Mouse (Mus musculus): ENCODE data around the gene Emc9. TPM values are rescaled to one million over a fixed set of nuclear protein-coding genes. Genes with fewer than 3 reads are reported as not detected.

Gene Emc9
- polyA plus RNA-seq, 1 experiment = 48.5 TPM

GRCm38 (mm10) chr14:55586149-55586548, 1.0 kb upstream of the Emc9 start:
- 49% methylated on average over 2 of the region's 2 CpGs for WGBS
- Histone ChIP-seq H3K4me3 (replicated peaks; ENCODE audit: control insufficient read depth, low read depth, low read length) (no peak overlapping the region), H3K27ac (ENCODE audit: control insufficient read depth, insufficient read depth, low read depth, low read length, poor library complexity) (peak overlapping the region; percentile 49; the same call in 1 of the 2 replicates), H3K4me1 (ENCODE audit: control insufficient read depth, insufficient read depth, low read length) (no peaks in the 10 kb centered on the region; the same call in 1 of the 2 replicates)
- TF ChIP-seq POLR2A (IDR thresholded peaks at IDR 0.05; ENCODE audit: borderline replicate concordance, control insufficient read depth, low read depth, low read length) (no peak), CTCF (IDR thresholded peaks at IDR 0.05; ENCODE audit: control insufficient read depth, insufficient read depth, low read length) (no peak)

DNA sequence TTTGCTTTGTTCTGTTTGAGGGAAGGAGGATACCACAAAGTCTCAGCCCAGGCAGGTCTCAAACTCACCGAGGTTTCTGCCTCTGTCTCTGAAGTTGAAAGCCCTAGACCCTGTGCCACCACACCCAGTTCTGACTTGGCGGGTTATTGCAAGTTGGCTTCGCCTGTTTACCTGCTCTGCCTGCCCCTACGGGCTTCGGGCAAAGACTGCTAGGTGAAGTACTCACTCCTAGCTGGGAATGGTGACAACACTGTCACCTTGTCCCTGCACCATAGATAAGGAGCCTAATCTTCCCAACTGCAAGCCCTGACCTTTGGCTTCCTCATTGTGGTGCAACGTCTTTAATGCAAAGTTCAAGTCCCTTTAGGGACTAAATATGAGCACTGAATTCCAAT, 461 bp upstream of the Emc9 start:
- 28% methylated on average over 6 of the region's 6 CpGs for WGBS
- no peaks in the 10 kb centered on the region; the same call in 1 of the 2 replicates for H3K4me1 ChIP-seq (ENCODE audit: control insufficient read depth, insufficient read depth, low read length)
- TF ChIP-seq CTCF (IDR thresholded peaks at IDR 0.05; ENCODE audit: control insufficient read depth, insufficient read depth, low read length) = no peak
- no peak for TF ChIP-seq POLR2A (IDR thresholded peaks at IDR 0.05; ENCODE audit: borderline replicate concordance, control insufficient read depth, low read depth, low read length)
- H3K27ac ChIP-seq (ENCODE audit: control insufficient read depth, insufficient read depth, low read depth, low read length, poor library complexity) = peak overlapping the region; percentile 23
- no peak overlapping the region for H3K4me3 ChIP-seq (replicated peaks; ENCODE audit: control insufficient read depth, low read depth, low read length)

DNA sequence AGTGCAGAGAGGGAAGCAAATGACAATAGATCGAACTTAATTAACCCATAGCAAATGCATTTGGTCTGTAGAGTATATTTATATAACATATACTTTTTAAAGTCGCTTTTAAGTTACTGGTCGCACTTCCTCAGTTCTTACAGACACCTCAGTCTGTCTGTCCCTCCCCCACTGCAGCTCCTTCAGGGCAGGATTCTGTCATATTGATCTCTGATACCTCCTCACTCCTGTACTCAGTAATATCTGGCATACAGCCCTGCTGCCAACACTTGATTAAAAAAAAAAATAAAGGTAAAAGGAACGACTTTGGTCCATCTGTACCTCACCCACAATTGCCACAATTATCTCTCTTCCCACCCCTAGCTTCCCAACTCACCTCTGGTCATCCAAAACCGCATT, 800 bp downstream of the Emc9 start:
- 29% methylated on average over 5 of the region's 5 CpGs for WGBS
- Histone ChIP-seq H3K27ac (ENCODE audit: control insufficient read depth, insufficient read depth, low read depth, low read length, poor library complexity) (peak overlapping the region; percentile 70; the same call in 1 of the 2 replicates), H3K4me3 (replicated peaks; ENCODE audit: control insufficient read depth, low read depth, low read length) (peak overlapping the region; percentile 79), H3K4me1 (ENCODE audit: control insufficient read depth, insufficient read depth, low read length) (no peaks in the 10 kb centered on the region; the same call in 1 of the 2 replicates)
- TF ChIP-seq CTCF (IDR thresholded peaks at IDR 0.05; ENCODE audit: control insufficient read depth, insufficient read depth, low read length) (no peak), POLR2A (IDR thresholded peaks at IDR 0.05; ENCODE audit: borderline replicate concordance, control insufficient read depth, low read depth, low read length) (no peak)

GRCm38 (mm10) chr14:55581981-55582681, 3.0 kb downstream of the Emc9 start:
- 79% methylated on average over 9 of the region's 9 CpGs for WGBS
- no peak overlapping the region for H3K27ac ChIP-seq (ENCODE audit: control insufficient read depth, insufficient read depth, low read depth, low read length, poor library complexity)
- no peak overlapping the region for H3K4me3 ChIP-seq (replicated peaks; ENCODE audit: control insufficient read depth, low read depth, low read length)
- TF ChIP-seq POLR2A (IDR thresholded peaks at IDR 0.05; ENCODE audit: borderline replicate concordance, control insufficient read depth, low read depth, low read length) = no peak
- TF ChIP-seq CTCF (IDR thresholded peaks at IDR 0.05; ENCODE audit: control insufficient read depth, insufficient read depth, low read length) = peak; percentile 43; the same call in 1 of the 2 replicates
- no peaks in the 10 kb centered on the region; the same call in 1 of the 2 replicates for H3K4me1 ChIP-seq (ENCODE audit: control insufficient read depth, insufficient read depth, low read length)

GRCm38 (mm10) chr14:55580731-55581130, 4.4 kb downstream of the Emc9 start:
- 89% methylated on average over 16 of the region's 16 CpGs for WGBS
- Histone ChIP-seq H3K4me1 (ENCODE audit: control insufficient read depth, insufficient read depth, low read length) (no peaks in the 10 kb centered on the region; the same call in 1 of the 2 replicates), H3K4me3 (replicated peaks; ENCODE audit: control insufficient read depth, low read depth, low read length) (no peak overlapping the region), H3K27ac (ENCODE audit: control insufficient read depth, insufficient read depth, low read depth, low read length, poor library complexity) (no peak overlapping the region)
- no peak for TF ChIP-seq POLR2A (IDR thresholded peaks at IDR 0.05; ENCODE audit: borderline replicate concordance, control insufficient read depth, low read depth, low read length)

GRCm38 (mm10) chr14:55579511-55580496, 5.3 kb downstream of the Emc9 start:
- TF ChIP-seq CTCF (IDR thresholded peaks at IDR 0.05; ENCODE audit: control insufficient read depth, insufficient read depth, low read length) (no peak), POLR2A (IDR thresholded peaks at IDR 0.05; ENCODE audit: borderline replicate concordance, control insufficient read depth, low read depth, low read length) (no peak)
- Histone ChIP-seq H3K4me3 (replicated peaks; ENCODE audit: control insufficient read depth, low read depth, low read length) (no peak overlapping the region), H3K4me1 (ENCODE audit: control insufficient read depth, insufficient read depth, low read length) (no peaks in the 10 kb centered on the region; the same call in 1 of the 2 replicates), H3K27ac (ENCODE audit: control insufficient read depth, insufficient read depth, low read depth, low read length, poor library complexity) (no peak overlapping the region)
- WGBS = 90% methylated on average over 23 of the region's 23 CpGs

- H3K4me1 ChIP-seq (ENCODE audit: control insufficient read depth, insufficient read depth, low read length) = no peaks in the 10 kb centered on the region; the same call in 1 of the 2 replicates
- H3K27ac ChIP-seq (ENCODE audit: control insufficient read depth, insufficient read depth, low read depth, low read length, poor library complexity) = peak overlapping the region; percentile 81
- 10% methylated on average over 6 of the region's 6 CpGs for WGBS
- H3K4me3 ChIP-seq (replicated peaks; ENCODE audit: control insufficient read depth, low read depth, low read length) = peak overlapping the region; percentile 92
- TF ChIP-seq CTCF (IDR thresholded peaks at IDR 0.05; ENCODE audit: control insufficient read depth, insufficient read depth, low read length) = no peak
- TF ChIP-seq POLR2A (IDR thresholded peaks at IDR 0.05; ENCODE audit: borderline replicate concordance, control insufficient read depth, low read depth, low read length) = no peak
Observed at GRCm38 (mm10) chr14:55578668-55579269, 6.3 kb downstream of the Emc9 start.

All from bone marrow, adult 2 months (tissue).